Mouse (Mus musculus) testis, adult 2 months (tissue): Measurements from ENCODE around the gene Usp10.

ENCODE experiments used
- CTCF ChIP-seq: fragments of 200-500 bp; IDR thresholded peaks from 2 replicates; pipeline ENCODE4 v1.5.1; 2012; ENCODE audit warnings: low read depth, mild to moderate bottlenecking, inconsistent platforms, low read length, moderate library complexity; ENCODE audit not compliant: control insufficient read depth, insufficient read depth, insufficient replicate concordance
- POLR2A ChIP-seq: fragments of 200-500 bp; IDR thresholded peaks from 2 replicates; pipeline ENCODE4 v1.6.1; 2012; ENCODE audit warnings: low read depth, mild to moderate bottlenecking, inconsistent platforms, low read length, moderate library complexity; ENCODE audit not compliant: control insufficient read depth

DNA sequence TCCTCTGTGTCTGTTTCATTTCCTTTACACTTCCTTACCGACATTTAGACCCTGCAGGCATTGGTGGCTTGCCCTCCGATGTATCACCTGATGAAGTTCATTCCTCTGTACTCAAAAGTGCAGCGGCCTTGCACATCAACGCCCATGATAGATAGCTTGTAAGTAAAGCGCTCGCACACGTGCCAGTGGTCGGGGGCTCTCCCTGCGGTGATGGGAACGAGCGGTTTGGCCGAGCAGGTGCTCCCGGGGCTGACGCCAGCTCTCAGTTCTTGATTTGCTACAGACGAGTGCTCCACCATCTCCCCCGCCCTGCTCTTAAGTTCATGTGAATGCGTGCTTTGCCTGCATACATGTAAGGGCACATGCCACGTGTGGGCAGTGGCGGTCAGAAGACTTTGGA is 37.5 kb downstream of the Usp10 start:
- no peak for TF ChIP-seq CTCF
- TF ChIP-seq POLR2A: no peak
